ENCODE assay signal across 10 mouse cellular contexts in the genomic region with DNA sequence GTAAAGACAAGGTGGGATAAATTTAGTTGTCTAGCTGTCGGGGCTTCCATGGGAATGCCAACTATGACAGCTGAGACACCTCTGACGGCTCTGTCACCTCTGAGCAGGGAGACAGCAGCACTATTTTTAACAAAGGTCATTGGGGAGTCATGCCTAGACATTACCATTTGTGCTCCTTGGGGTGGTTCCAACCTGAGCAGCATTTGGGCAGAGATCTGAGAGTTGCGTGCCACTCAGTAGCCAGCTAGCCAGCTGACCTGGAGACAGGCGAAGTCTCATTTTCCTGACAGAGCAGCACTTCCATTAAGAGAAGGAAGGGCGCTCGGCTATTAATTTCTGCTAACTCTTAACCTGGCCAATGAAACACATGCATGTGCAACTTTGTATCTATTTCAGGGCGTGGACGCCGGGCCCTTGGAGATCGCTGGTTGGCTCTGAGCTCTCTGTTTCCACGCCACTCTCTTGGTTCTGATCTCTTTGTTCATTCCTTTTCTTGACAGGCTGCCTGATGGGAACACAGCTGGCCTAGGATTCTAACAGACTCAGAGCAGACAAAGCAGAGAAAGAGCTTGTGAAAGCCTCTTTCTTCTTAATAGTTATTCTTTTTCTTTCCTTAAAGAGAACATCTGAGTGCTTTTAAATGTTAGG. TPM values are rescaled to one million over a fixed set of nuclear protein-coding genes. Genes with fewer than 3 reads are reported as not detected.
DNase-seq lines count a peak whose midpoint lies in the region; ATAC-seq and TF ChIP-seq lines count a peak whose summit lies in the region.
"Had no signal": no experiment of that assay in that cellular context is flagged by ENCODE, and none has a peak within 500 bp of the region (broad histone marks: within the 10 kb centered on the region; RNA-seq: fewer than 3 reads in every experiment).

No protein-coding gene starts in this region.

- DNase-seq in lung, embryonic 14.5 days, result no peak
- DNase-seq in lung, postnatal 14 days, result no peak
- DNase-seq in heart, postnatal 10 days, result peak; percentile 81 to 84
- DNase-seq in testis, postnatal 14 days (ENCODE audit: low spot score), result peak; percentile 73
- no peak for DNase-seq in frontal cortex, postnatal 14 days (ENCODE audit: low spot score in 2 of 2)
- DNase-seq in left cerebral cortex, postnatal 36 days (ENCODE audit: low spot score in 2 of 2), result no peak
- no peak for DNase-seq in frontal cortex, postnatal 10 days (ENCODE audit: low spot score in 2 of 2)

- H3K9ac ChIP-seq in lung, embryonic 14.5 days, result no peak overlapping the region
- H3K9ac ChIP-seq in forebrain, embryonic 16.5 days (replicated peaks; ENCODE audit: low read depth, low read length), result no peak overlapping the region

- intact Hi-C loops in heart, postnatal 10 days (cut with DNase I), result no loop called here
- intact Hi-C loops in left cerebral cortex, postnatal 36 days (cut with DNase I), result no loop called here

- H3K27me3 ChIP-seq in lung, embryonic 14.5 days (ENCODE audit: insufficient read depth, low read length), result no peaks in the 10 kb centered on the region
- no peaks in the 10 kb centered on the region for H3K27me3 ChIP-seq in forebrain, embryonic 16.5 days (replicated peaks; ENCODE audit: control insufficient read depth, insufficient read depth, low read length)

- no peak for TF ChIP-seq CTCF in lung, embryonic 14.5 days (IDR thresholded peaks at IDR 0.05; ENCODE audit: low read depth)

- H3K4me2 ChIP-seq in lung, embryonic 14.5 days, result no peak overlapping the region
- no peak overlapping the region for H3K4me2 ChIP-seq in forebrain, embryonic 16.5 days (ENCODE audit: low read length)

- 77% methylated on average over 11 of the region's 11 CpGs for whole genome bisulfite sequencing in lung, embryonic 14.5 days
- 49% methylated on average over 11 of the region's 11 CpGs for WGBS in forebrain, embryonic 16.5 days

- H3K36me3 ChIP-seq in lung, embryonic 14.5 days (ENCODE audit: insufficient read depth), result no peaks in the 10 kb centered on the region
- no peaks in the 10 kb centered on the region for H3K36me3 ChIP-seq in forebrain, embryonic 16.5 days (ENCODE audit: control insufficient read depth, insufficient read depth)

- no peak overlapping the region for H3K4me3 ChIP-seq in lung, embryonic 14.5 days (ENCODE audit: low read depth, low read length)
- H3K4me3 ChIP-seq in forebrain, embryonic 16.5 days (replicated peaks; ENCODE audit: low read length), result no peak overlapping the region

- ATAC-seq in lung, embryonic 14.5 days (ENCODE audit: insufficient read depth), result no peak
- peak; percentile 45; the same call in 1 of the 2 replicates for ATAC-seq in forebrain, embryonic 16.5 days

- H3K4me1 ChIP-seq in lung, embryonic 14.5 days (ENCODE audit: insufficient read depth), result peaks cover 7% of the 10 kb centered on the region; the same call in 1 of the 2 replicates
- peaks cover 15% of the 10 kb centered on the region for H3K4me1 ChIP-seq in forebrain, embryonic 16.5 days (replicated peaks; ENCODE audit: control insufficient read depth, insufficient read depth, low read length)

- H3K9me3 ChIP-seq in lung, embryonic 14.5 days (ENCODE audit: low read depth, low read length), result no peaks in the 10 kb centered on the region
- no peaks in the 10 kb centered on the region for H3K9me3 ChIP-seq in forebrain, embryonic 16.5 days (ENCODE audit: control insufficient read depth, low read length)

- H3K27ac ChIP-seq in lung, embryonic 14.5 days (ENCODE audit: low read depth), result 0 out of 2 replicates have a peak overlapping the region, but pooled peaks have one; percentile 4
- H3K27ac ChIP-seq in forebrain, embryonic 16.5 days (ENCODE audit: low read length), result peak overlapping the region; percentile 22; the same call in 1 of the 2 replicates
- H3K27ac ChIP-seq: kidney, postnatal 0 days had no signal

RNA-seq across cellular contexts. Expression of a gene that starts 40.4 kb away (rescaled TPM):
- polyA plus RNA-seq in lung, embryonic 14.5 days (2014; fragmentation: Nextera tagmentation; extraction: Ambion mirVana), result not detected in 2 replicates
- not detected in 2 replicates for polyA plus RNA-seq in forebrain, embryonic 16.5 days (2015; fragmentation: Nextera tagmentation; extraction: Ambion mirVana)
- total RNA-seq in heart, postnatal 10 days (2021), result not detected
- not detected for total RNA-seq in left cerebral cortex, postnatal 36 days (2021)
- polyA plus RNA-seq: kidney, postnatal 0 days; urinary bladder, adult 2 months had no signal

Comparison
In these comparisons a context has a peak if more than half of its experiments do, and no peak if none do; other contexts are left out.
1. DNase-seq: peak in heart, postnatal 10 days (2 of 2) and testis, postnatal 14 days (single experiment); none in lung, embryonic 14.5 days (single experiment), lung, postnatal 14 days (single experiment), frontal cortex, postnatal 14 days (0 of 2), left cerebral cortex, postnatal 36 days (0 of 2) and frontal cortex, postnatal 10 days (0 of 2).